Mouse (Mus musculus): ENCODE data around the gene Map3k10. TPM values are rescaled to one million over a fixed set of nuclear protein-coding genes. Genes with fewer than 3 reads are reported as not detected.
A peak's percentile ranks its signal among the peaks of the same experiment; 100 is the strongest.

Map3k10 gene
- 10 to 100 TPM; 19.2 to 20.0 TPM for total RNA-seq (2021)
- long read RNA-seq, experiment 1, partial matches to known transcripts: 3 of 8 reads
- long read RNA-seq, experiment 1, other reads (novel, unspliced or antisense): 3 of 8 reads
- long read RNA-seq, experiment 2, partial matches to known transcripts: 2 of 7 reads
- long read RNA-seq, experiment 2, other reads (novel, unspliced or antisense): 4 of 7 reads

DNA sequence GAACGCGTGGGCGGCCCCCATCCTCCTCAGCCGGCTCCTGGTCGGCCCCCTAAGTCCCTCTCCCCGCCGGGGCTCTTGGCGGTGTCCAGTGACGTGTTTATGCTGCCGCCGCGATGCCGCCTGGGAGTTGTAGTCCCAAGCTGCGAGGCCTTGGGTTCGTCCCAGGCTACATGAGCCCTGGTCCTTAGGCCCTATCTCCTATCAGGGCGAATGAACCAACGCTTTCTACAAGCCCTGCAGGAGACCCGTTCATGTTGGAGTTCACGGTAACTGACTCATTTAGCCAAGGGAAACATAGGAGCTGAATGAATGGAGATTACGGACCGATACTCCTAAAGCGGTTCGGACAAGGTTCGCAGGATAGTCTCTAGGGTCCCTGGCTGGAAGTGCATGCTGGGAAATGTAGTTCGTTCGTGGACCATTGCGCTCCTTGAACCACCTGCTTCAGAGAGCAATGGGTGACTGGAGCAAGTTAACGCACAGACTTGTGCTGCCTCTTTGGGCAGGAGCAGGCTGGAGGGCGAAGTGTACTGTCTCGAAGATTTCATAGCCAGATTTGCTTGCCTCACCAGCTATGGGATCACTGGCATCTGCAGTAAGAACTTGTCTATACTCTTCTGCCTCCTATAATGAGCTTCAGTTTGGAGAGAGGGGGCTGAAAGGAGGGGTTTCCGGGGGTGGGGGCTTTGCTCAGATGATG, at the start of gene Map3k10:
Gene Map3k10 (minus strand): TSS at position 77 of the 700 bp plus-strand sequence.
- peak; percentile 77 to 93 for DNase-seq (ENCODE audit: low spot score in 2 of 2)

- no peak for DNase-seq (ENCODE audit: low spot score in 2 of 2)
These were observed 47.6 kb upstream of the Map3k10 start for GRCm38 (mm10) chr7:27721951-27722350.

DNA sequence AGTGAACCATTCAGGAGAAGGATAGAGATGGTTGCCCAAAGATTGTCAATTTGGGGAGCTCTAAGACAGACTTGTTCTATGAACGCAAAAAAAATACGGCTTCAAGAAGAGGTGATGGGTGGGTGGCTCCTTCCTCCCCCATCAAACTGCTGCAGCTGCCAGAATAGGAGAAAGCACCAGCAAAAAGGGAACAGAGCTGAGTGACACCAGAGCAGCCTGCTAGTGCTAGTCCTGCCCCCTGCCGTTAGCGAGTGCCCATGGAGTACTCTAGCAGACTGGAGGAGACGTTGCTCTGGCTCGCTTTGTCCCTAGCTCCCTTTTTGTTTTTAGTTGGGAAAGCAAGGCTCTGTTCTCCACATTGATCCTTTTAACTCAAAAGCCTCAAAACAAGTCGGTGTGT, 36.0 kb upstream of the Map3k10 start:
- DNase-seq (ENCODE audit: low spot score in 2 of 2): no peak

DNA sequence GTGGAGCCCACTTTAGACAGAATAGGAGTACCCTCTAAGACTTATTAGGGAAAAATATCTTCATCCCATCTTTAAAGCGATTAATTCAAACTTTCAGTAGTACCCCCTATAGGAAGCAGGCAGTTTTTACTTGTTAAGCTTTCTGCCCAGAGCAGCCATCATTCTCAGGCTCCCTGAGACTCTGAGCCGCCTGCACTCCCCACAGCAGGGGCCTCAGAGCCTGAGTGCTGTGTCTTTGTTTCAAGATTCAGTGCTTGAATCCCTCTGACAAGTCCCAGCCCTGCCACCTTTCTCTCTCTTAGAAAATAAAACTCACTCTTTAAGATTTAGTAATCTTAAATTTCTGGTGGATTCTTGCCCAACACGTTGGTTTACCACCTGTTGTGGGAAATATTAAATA, 22.3 kb upstream of the Map3k10 start:
- no peak for DNase-seq (ENCODE audit: low spot score in 2 of 2)

GRCm38 (mm10) chr7:27691076-27691475, 16.7 kb upstream of the Map3k10 start:
- DNase-seq (ENCODE audit: low spot score in 2 of 2): peak in 1 of 2 experiments; percentile 23

DNA sequence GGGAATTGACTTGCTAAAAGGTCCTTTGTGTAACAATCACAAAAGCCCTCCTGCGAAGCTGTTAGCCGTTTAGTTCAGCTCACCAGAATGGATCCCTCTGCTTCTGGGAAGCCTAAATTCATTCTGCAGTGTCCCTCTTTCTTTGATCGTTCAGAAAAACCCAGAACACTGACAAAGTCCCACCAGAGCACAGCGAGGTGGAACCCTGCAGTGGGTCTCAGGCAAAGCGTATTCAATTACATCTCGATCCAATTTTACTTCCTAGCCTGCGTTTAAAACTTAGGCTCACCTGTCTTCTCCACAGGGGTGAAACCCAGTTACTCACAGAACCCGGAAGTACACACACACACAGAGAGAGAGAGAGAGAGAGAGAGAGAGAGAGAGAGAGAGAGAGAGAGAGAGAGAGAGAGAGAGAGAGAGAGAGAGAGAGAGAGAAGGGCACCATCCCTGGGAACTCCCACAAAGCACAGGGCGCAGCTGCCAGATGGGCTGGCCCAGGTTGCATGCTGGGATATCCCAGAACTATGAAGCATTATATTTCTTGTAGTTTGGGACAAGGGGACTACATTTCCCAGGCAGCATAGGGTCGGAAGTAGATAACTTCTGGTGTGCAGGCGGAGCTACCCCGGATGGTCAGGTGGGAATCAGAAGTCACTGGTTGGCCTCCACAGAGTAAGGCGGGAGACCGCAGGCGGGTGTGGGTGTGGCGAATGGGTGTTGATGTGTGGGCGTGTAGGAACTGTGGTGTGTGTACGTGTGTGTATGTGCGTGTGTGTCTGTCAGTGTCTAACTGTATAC, 14.6 kb upstream of the Map3k10 start, which contains the start of gene Zfp607b:
Gene Zfp607b (plus strand): TSS at position 526 of the 798 bp plus-strand sequence.
- DNase-seq (ENCODE audit: low spot score in 2 of 2): peak; percentile 66 to 86

- no peak for DNase-seq (ENCODE audit: low spot score in 2 of 2)
These were observed 13.9 kb upstream of the Map3k10 start for GRCm38 (mm10) chr7:27688246-27688788.

DNA sequence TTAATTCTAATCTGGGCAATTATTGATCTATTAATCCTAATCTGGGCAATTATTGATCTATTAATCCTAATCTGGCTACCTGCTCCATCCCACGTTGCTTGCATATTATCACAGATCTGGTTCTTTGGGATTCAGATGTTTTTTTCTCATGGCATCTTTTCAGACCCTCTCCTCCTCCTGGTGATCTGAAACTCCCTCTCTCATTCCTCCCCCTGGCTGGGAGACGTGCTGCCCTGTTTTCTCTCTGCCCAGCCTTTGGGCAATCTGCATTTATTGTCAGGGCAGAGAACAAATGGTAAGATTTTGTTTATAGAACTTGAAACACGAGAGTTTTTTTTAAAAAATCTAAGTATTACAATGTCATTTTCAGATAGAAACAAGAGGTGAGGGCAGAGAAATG, 13.4 kb upstream of the Map3k10 start:
- no peak for DNase-seq (ENCODE audit: low spot score in 2 of 2)

GRCm38 (mm10) chr7:27687043-27687442, 12.6 kb upstream of the Map3k10 start:
- no peak for DNase-seq (ENCODE audit: low spot score in 2 of 2)

GRCm38 (mm10) chr7:27685681-27686080, 11.3 kb upstream of the Map3k10 start:
- DNase-seq (ENCODE audit: low spot score in 2 of 2): no peak

DNA sequence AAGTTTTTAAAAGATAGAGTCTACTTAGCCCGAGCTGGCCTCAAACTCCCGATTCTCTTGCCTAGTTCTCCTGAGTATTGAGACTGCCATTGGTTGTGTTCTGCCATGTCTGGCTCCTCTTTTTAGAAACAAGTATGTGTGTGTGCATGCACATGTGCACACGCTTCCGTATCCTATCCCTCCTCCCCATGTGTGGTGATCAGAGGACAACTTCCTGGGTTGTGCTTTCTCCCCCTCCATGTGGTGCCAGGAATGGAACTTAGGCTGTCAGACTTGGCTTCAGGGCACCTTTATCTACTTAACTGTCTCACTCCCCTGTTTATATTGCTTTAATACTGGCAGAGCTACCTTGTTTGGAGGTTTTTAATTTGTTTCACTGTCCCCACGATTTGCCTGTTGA, 10.8 kb upstream of the Map3k10 start:
- DNase-seq (ENCODE audit: low spot score in 2 of 2): no peak

DNA sequence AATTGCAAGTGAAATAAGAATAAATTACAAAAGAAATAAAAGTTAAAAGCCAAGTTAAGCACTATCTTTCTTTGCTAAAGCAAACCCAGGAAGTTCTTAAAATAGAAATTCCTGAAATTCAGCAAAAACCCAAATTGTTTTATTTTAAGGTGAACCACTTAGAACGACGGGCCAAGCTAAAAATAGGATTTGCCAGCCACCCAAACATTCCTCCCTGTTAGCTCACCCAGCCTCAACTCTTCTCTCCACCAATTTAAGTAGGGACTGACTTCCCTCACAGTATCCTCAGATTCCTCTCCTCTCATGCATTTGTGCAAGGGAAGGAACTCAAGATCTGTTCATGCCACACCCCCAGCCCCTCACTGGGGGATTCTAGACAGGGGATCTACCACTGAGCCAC, 8.8 kb upstream of the Map3k10 start:
- DNase-seq (ENCODE audit: low spot score in 2 of 2): no peak

- no peak for DNase-seq (ENCODE audit: low spot score in 2 of 2)
These were observed 819 bp upstream of the Map3k10 start for GRCm38 (mm10) chr7:27675222-27675612.

GRCm38 (mm10) chr7:27674195-27674521, 240 bp downstream of the Map3k10 start:
- DNase-seq (ENCODE audit: low spot score in 2 of 2): no peak

- DNase-seq (ENCODE audit: low spot score in 2 of 2): peak in 1 of 2 experiments; percentile 28
These were observed 745 bp downstream of the Map3k10 start for GRCm38 (mm10) chr7:27673575-27674131.

- no peak for DNase-seq (ENCODE audit: low spot score in 2 of 2)
These were observed 1.3 kb downstream of the Map3k10 start for GRCm38 (mm10) chr7:27673064-27673574.

DNA sequence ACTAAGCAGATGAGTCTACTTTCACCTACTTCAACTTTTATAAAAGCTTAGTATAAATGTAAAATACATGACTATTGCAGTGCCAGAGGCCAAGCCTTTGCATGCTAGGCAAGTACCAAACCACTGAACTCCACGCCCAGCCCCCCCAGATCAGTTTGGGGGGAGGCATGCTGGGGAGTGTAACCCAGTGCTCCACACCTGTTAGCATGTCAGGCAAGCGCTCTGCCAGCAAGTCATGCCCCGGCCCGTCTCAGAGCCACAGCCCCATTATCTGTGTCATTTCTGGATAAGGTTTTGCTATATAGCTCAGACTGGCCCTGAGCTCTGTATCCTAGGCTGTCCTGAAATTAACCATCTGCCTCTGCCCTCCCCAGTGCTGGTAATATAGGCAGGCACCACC, 12.4 kb downstream of the Map3k10 start:
- no peak for DNase-seq (ENCODE audit: low spot score in 2 of 2)

- no peak for DNase-seq (ENCODE audit: low spot score in 2 of 2)
These were observed 15.4 kb downstream of the Map3k10 start for GRCm38 (mm10) chr7:27658712-27659663.

- DNase-seq (ENCODE audit: low spot score in 2 of 2): no peak
These were observed 16.5 kb downstream of the Map3k10 start for GRCm38 (mm10) chr7:27657824-27658395.

DNA sequence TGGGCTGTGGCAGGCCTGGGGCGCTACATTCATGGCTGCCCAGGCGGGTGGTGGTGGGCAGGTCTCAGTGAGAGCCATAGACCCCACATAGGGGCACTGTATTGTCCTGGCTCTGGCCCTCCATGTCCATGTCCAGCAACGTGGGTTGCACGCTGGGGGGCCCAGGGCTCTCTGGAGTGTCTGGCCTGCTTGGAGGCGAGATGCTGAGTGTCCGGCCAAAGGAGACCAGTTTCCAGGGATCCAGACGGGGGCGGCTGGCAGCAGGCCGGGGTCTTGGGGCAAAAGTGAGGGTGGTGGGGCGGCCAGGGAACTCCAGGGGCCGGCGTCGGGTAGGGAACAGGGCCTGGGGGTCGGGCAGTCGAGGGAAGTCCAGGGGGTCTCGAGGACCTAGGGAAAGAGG, 17.8 kb downstream of the Map3k10 start:
- no peak for DNase-seq (ENCODE audit: low spot score in 2 of 2)

All from gastrocnemius, postnatal 4 days (tissue).